Mouse (Mus musculus) kidney, adult 2 months (tissue): Measurements from ENCODE around the gene Cop1. TPM values are rescaled to one million over a fixed set of nuclear protein-coding genes. Genes with fewer than 3 reads are reported as not detected.
A peak's percentile ranks its signal among the peaks of the same experiment; 100 is the strongest.

ENCODE experiments used
- DNase-seq: peaks from one replicate; pipeline ENCODE4 v3.0.0; 2021
- H3K27ac ChIP-seq: fragments of 200-500 bp; 2 replicates; pipeline ENCODE4 v1.5.1; 2012; ENCODE audit warnings: low read depth, low read length, control low read depth, inconsistent platforms; ENCODE audit not compliant: insufficient read depth
- H3K27me3 ChIP-seq: fragments of 200-500 bp; replicated peaks from 2 replicates; pipeline ENCODE4 v1.6.1; 2012; ENCODE audit warnings: mild to moderate bottlenecking, moderate library complexity, low read length, inconsistent platforms; ENCODE audit not compliant: control insufficient read depth, insufficient read depth
- H3K36me3 ChIP-seq: fragments of 200-500 bp; 2 replicates; pipeline ENCODE4 v1.6.1; 2012; ENCODE audit warnings: mild to moderate bottlenecking, moderate library complexity, low read length, inconsistent platforms; ENCODE audit not compliant: control insufficient read depth, insufficient read depth
- H3K4me1 ChIP-seq: fragments of 200-500 bp; 2 replicates; pipeline ENCODE4 v1.6.1; 2011; ENCODE audit warnings: low read length; ENCODE audit not compliant: control insufficient read depth, insufficient read depth
- H3K4me3 ChIP-seq: fragments of 200-500 bp; 2 replicates; pipeline ENCODE4 v1.5.1; 2011; ENCODE audit warnings: mild to moderate bottlenecking, low read depth, low read length, control low read depth; ENCODE audit not compliant: insufficient read depth
- CTCF ChIP-seq: fragments of 200-500 bp; conservative IDR thresholded peaks from 2 replicates; pipeline ENCODE4 v1.5.1; 2011; ENCODE audit warnings: low read depth, mild to moderate bottlenecking, control low read depth, low read length, moderate library complexity, mixed read lengths; ENCODE audit not compliant: insufficient read depth, insufficient read length
- POLR2A ChIP-seq: fragments of 200-500 bp; IDR thresholded peaks from one replicate; pipeline ENCODE4 v1.6.1; 2011; ENCODE audit warnings: low read depth, low read length, control low read depth
- WGBS: fragments of 180-500 bp; shearing (Covaris S2); methylation state at CpG from one replicate; pipeline ENCODE4 v1.1.7; 2018; 5-methylcytosine and 5-hydroxymethylcytosine counted together
- polyA plus RNA-seq: library from polyadenylated mRNA; depleted of rRNA; stranded (reverse); fragments of >200 nt; gene quantifications from 2 replicates; pipeline ENCODE4 v1.2.3, GENCODE M21; 2012

The Cop1 gene
- polyA plus RNA-seq, 1 experiment: 31.3 TPM

DNA sequence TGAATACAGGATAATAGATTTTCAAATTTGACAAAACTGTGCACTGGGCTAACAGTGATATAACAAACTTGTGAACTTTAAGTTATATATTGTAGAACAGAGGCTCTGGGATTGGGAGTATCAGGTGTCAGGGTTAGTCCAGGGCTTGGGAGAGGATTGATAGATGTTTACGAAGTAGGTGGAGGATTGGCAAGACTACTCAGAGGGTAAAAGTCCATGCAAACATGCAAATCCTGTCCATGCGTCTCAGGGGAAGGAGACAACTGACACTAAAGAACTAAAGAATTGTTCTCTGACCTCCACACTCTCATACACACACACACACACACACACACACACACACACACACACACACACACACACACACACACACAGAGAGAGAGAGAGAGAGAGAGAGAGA lies 18.2 kb downstream of the Cop1 start:
- H3K36me3 ChIP-seq: no peaks in the 10 kb centered on the region; the same call in none of the 2 replicates
- TF ChIP-seq CTCF (no peak), POLR2A (no peak)
- H3K4me3 ChIP-seq: no peak overlapping the region
- H3K27ac ChIP-seq: no peak overlapping the region
- 55% methylated on average over 2 of the region's 2 CpGs for WGBS
- DNase-seq: peak; percentile 7
- no peaks in the 10 kb centered on the region for H3K4me1 ChIP-seq
- no peaks in the 10 kb centered on the region for H3K27me3 ChIP-seq

DNA sequence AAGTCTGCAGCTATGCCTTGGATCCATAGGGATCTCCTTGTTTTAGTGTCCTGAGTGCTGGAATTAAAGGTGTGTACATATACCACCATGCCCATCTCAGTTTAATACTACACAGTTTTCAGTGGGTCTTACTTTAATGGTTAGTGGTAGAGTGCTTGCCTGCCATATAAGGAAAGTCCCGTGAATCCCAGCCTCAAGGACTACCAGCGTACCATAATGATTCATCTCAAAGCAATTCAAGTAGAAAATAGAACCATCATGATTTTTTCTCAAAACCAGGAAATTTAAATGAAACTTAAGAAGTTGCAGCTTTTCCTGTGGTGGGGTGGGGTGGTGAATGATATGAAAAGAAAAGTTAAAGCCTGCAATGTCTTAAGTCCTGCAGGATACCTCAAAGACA lies 21.0 kb downstream of the Cop1 start:
- Histone ChIP-seq H3K27me3 (no peaks in the 10 kb centered on the region), H3K4me1 (no peaks in the 10 kb centered on the region), H3K27ac (no peak overlapping the region), H3K4me3 (no peak overlapping the region), H3K36me3 (no peaks in the 10 kb centered on the region; the same call in none of the 2 replicates)
- WGBS: 81% methylated on average over 2 of the region's 2 CpGs
- TF ChIP-seq CTCF (no peak), POLR2A (no peak)
- no peak for DNase-seq

DNA sequence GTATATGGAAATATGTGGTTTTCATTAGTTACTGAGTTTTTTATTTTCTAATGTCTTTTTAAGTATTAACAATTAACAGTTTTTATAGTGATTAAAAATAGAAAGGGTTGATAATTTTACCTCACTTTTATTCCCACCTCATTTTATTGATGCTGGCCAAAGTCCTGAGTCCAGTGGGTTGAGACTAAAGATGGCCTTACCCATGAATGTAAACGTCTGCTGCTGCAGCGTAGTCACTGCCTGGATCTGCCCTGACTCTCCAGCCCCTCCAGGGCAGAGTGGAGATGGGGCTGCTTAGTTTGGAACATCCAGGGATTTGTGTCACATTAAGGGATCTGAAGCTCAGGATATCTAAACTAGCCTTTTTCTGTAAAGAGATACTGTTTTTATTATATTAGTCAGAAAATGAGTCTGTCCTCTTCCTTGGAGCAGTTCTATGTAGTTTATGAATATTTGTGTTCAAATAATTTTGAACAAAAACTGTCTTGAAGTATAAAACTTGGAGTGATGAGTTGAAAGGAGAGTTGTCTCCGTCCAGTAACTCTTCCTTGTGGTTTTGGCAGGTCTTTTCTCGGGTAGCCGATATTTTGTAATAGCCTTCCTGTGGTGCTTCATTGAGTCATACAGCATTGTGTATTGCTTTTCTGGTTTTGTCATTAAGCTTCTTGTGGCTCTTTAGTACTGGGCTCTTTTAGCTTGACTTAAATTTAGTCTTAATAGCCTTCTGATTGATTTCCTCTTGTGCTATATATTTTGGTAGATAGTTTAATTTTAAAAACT lies 23.0 kb downstream of the Cop1 start:
- H3K27ac ChIP-seq: no peak overlapping the region
- 82% methylated on average over 5 of the region's 5 CpGs for WGBS

DNA sequence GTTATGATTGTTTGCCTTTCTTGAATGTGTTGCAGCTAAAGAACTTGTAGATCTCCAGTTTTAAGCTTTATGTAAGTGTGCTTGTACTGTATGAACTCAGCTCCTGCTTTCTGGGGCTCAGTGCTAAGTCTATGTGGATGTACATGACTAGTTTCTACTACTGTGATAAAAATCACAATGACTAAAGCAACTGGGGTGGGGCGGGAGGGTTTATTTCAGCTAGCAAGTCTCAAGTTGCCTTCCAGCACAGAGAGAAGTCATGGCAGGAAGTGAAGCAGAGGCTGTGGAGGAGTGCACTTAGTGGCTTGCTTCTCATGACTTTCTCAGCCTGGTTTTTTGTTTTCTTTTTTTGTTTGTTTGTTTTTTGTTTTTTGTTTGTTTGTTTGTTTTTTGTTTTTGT lies 24.4 kb downstream of the Cop1 start:
- H3K27me3 ChIP-seq: no peaks in the 10 kb centered on the region
- H3K27ac ChIP-seq: no peak overlapping the region
- no peaks in the 10 kb centered on the region; the same call in none of the 2 replicates for H3K36me3 ChIP-seq
- no peak for DNase-seq
- TF ChIP-seq CTCF: no peak
- TF ChIP-seq POLR2A: no peak
- H3K4me1 ChIP-seq: no peaks in the 10 kb centered on the region
- no peak overlapping the region for H3K4me3 ChIP-seq
- 53% methylated on average over 1 of the region's 1 CpGs for WGBS

More for the DNA sequence above, 23.0 kb downstream of the Cop1 start:
- H3K36me3 ChIP-seq: no peaks in the 10 kb centered on the region; the same call in none of the 2 replicates
- no peak overlapping the region for H3K4me3 ChIP-seq
- DNase-seq: no peak
- no peaks in the 10 kb centered on the region for H3K4me1 ChIP-seq
- H3K27me3 ChIP-seq: no peaks in the 10 kb centered on the region
- no peak for TF ChIP-seq CTCF
- TF ChIP-seq POLR2A: no peak

DNA sequence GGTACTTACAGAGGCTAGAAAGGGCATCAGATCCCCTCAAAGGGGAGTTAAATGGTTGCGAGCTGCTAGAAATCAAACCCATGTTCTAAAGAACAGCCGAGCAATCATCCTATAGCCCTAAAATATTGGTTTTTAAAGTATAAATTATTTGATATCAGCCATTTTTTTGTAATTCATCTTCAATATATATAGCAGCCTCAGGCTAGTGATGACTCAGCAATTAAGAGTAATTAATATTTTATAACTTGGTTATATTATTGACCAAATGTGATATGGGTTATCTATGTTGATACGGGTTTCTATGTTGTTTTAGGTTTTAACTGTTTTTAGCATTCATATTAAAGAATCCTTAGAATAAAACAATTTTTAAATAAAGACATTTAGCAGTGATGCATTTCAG lies 31.7 kb downstream of the Cop1 start:
- no peak for DNase-seq
- no peak overlapping the region for H3K27ac ChIP-seq
- 95% methylated on average over 3 of the region's 3 CpGs for WGBS
- TF ChIP-seq CTCF: no peak
- no peak for TF ChIP-seq POLR2A
- H3K27me3 ChIP-seq: no peaks in the 10 kb centered on the region
- no peaks in the 10 kb centered on the region; the same call in 1 of the 2 replicates for H3K36me3 ChIP-seq
- no peak overlapping the region for H3K4me3 ChIP-seq
- H3K4me1 ChIP-seq: no peaks in the 10 kb centered on the region

DNA sequence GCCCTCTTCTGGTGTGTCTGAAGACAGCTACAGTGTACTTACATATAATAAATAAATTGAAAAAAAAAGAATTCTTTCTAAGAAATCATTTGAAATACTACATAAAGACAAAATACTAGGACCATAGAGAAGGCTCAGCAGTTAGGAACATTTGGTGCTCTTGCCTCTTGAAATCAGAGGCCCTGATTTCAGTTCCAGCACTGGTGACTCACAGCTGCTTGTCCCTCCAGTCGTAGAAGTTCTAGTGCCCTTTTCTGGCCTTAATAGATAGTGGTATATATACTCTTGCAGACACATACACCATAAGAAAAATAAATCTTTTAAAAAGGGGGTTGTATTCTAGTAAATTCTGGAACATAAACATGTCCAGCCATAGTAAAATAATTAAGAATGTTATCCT lies 48.0 kb downstream of the Cop1 start:
- TF ChIP-seq CTCF (no peak), POLR2A (no peak)
- Histone ChIP-seq H3K27me3 (no peaks in the 10 kb centered on the region), H3K27ac (no peak overlapping the region), H3K4me3 (no peak overlapping the region), H3K36me3 (no peaks in the 10 kb centered on the region; the same call in 1 of the 2 replicates), H3K4me1 (no peaks in the 10 kb centered on the region)
- DNase-seq: no peak
- WGBS: 77% methylated on average over 1 of the region's 1 CpGs

DNA sequence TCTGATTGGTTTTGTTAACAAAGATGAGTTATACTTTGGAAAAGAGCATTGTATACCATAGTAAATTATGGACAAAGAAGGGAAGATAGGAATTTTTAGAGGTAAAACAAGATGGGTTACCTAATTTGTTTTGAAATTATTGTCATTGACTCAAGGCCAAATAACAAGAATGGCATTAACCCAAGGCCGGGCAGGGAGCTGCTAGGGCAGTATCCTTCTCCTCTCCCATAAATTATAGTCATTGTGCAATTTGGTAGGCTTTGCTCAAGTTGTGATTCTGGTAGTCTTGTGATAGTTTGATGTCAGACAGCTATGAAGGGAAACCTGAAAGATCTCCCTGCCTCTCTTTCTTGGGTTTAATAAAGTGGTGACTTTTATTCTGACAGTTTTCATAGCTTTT lies 49.7 kb downstream of the Cop1 start:
- no peaks in the 10 kb centered on the region for H3K4me1 ChIP-seq
- H3K36me3 ChIP-seq: no peaks in the 10 kb centered on the region; the same call in 1 of the 2 replicates
- 41% methylated on average over 1 of the region's 1 CpGs for WGBS
- no peak for DNase-seq
- no peak overlapping the region for H3K4me3 ChIP-seq
- H3K27ac ChIP-seq: no peak overlapping the region
- H3K27me3 ChIP-seq: no peaks in the 10 kb centered on the region
- no peak for TF ChIP-seq POLR2A
